Mouse (Mus musculus) layer of hippocampus, adult 9-10 months (tissue): ENCODE measurements around the gene Csrp1.

Experiments
- DNase-seq: peaks from one replicate; pipeline ENCODE4 v3.0.0; 2022; ENCODE audit warnings: low spot score

Gene Csrp1

DNA sequence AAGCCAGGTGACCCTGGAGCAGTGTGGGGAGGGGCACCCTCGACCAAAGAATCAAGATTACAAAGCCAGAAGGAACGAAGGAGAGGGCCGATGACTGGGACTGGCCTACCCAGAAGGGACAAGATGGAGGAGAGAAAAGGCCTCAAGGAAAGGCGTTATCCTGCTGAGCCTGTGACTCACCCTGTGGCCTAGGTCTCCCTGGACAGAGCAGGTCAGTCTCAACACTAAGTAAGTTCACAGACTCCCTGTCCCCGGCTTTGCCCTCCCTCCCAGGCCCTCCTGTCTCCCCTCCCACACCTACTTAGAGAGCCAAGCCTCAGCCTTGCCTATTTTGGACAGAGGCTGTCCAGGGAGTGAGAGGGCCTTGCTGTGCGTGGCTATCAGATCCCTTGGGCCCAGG, at the start of gene Csrp1:
Gene Csrp1 (plus strand): TSS at position 79 of the 400 bp plus-strand sequence.
- DNase-seq, result no peak

GRCm38 (mm10) chr1:135670397-135671130, 49.3 kb upstream of the Csrp1 start:
- DNase-seq, result peak; percentile 83

- DNase-seq, result no peak
Observed at GRCm38 (mm10) chr1:135671406-135671805, 48.5 kb upstream of the Csrp1 start.

GRCm38 (mm10) chr1:135671956-135672355, 47.9 kb upstream of the Csrp1 start:
- no peak for DNase-seq

GRCm38 (mm10) chr1:135672374-135672773, 47.5 kb upstream of the Csrp1 start:
- no peak for DNase-seq

GRCm38 (mm10) chr1:135673423-135673822, 46.4 kb upstream of the Csrp1 start:
- DNase-seq, result no peak

GRCm38 (mm10) chr1:135675449-135676129, 44.3 kb upstream of the Csrp1 start:
- DNase-seq, result no peak

DNA sequence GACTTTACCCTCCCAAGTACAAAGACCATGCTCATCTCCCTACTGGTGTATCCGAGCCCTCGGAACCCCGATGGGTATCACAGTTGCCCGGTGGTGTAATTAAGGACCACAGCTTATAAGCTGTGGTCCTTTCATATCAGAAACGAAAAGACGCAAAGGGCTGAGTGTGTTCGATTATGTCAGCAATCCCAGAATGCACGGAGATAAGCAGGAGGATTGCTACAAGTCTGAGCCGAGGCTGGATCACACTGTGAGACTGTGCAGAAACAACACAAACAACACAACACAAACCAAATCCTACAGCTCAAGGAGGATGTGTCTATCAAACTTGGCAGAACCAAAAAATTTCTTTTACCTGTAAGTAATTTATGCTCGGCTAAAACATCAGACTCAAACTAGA, 43.6 kb upstream of the Csrp1 start:
- no peak for DNase-seq

GRCm38 (mm10) chr1:135676938-135677682, 42.8 kb upstream of the Csrp1 start:
- no peak for DNase-seq

DNA sequence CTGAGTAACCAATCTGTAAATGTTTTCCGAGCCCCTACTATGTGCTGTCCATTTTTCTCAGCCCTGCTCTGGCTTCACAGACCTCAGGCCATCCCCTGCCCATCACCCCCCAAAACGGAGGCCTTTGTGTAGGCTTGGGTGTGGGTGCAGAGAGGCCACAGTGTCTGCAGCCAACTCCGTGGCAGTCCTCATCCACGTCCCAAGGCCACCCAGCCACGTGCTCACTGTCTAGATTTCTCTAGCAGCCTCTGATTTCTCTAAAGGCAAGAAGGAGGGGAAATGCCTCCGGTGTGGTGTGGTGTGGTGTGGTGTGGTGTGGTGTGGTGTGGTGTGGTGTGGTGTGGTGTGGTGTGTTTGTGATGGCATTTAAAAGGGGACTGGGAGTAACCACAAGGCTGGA, 41.7 kb upstream of the Csrp1 start:
- no peak for DNase-seq

DNA sequence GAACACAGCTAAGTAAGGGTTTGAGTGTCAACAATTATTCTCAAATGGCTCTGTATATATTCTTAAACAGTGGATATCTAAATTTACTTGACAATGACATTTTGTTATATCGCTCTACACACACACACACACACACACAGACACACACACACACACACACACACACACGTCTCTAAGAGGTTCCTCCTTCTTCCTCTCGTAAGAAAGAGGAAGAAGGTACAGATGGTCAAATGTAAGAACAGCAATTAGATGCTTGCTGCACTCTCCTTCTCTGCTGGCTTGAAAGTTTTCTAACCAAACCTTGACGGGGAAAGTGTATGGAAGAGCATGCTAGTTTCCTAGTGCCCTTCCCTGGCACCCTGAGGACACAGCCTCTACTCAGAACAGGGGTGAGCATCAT, 39.1 kb upstream of the Csrp1 start:
- DNase-seq, result no peak

DNA sequence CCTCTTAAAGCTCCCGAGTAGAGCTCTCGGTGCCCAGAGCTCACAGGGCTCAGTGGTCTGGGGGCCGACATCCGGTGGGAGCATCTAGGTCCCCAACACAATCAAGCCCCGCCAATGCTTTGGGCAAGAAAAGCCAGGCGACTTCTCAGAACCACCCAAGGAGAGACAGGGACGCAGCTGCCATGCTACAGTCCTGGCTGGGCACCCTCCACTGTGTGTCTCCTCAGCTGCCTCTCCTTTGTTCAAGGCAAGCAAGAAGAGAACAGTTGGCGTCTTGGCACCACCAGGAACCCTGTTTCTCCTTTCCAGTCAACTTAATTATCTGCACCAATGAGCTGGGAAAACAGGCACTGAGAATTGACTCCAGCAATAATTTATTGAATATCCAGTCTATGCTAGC, 38.7 kb upstream of the Csrp1 start:
- DNase-seq, result no peak

- DNase-seq, result no peak
Observed at GRCm38 (mm10) chr1:135684895-135685294, 35.0 kb upstream of the Csrp1 start.

DNA sequence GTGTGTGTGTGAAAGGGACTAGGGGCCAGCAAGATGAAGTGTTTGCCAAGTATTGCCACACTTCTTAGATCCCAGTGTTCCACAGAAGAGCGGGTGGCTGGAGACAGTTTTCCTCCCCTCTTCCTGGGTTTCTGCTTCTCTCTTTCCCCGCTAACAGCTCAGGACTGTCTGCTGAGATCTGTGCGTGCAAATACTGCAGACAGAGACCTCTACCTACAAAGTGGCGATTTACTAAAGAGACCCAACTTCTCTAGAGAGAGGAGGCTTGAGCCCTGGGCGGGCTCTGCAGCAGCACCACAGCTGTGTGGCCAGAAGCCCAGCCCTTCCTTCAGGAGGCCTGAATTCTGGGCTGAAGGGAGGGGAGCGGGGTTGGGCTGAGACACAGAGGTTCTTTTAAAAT, 34.5 kb upstream of the Csrp1 start:
- DNase-seq, result no peak

- DNase-seq, result no peak
Observed at GRCm38 (mm10) chr1:135686792-135687510, 32.9 kb upstream of the Csrp1 start.

DNA sequence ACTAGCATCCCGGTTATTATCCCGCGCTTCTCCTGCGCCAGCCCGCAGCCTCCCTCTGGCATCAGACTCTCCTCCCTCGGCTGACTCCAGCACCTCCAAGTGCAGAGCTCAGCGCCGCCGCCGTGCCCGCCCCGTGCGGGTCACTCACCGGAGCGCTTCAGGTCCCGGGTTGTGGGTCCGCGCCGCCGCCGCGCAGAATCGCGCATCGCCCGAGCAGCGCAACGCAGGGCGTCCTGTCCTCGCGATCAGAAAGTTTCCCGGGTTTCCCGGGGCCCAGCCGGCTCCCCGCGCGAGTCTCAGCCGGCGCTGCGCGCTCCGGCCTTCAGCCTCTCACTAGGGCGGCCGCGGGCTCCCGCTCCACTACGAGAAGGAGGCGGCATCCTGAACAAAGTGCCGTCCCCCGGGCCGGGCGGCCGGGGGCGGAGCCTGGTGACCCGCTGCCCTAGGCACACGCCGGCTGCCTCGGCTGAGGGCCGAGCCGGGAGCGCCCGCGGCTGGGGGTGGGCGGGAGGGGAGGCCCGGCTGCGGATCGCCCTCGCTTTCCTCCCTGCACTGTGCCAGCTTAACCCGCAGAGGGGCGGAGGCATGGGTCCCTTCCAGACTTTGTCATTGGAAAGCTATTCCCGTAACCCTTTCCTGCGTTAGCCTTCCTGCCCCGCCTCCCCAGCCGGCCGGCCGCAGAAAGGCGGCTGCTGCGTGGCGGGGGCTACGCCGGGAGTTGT, 31.9 kb upstream of the Csrp1 start:
- DNase-seq, result no peak

DNA sequence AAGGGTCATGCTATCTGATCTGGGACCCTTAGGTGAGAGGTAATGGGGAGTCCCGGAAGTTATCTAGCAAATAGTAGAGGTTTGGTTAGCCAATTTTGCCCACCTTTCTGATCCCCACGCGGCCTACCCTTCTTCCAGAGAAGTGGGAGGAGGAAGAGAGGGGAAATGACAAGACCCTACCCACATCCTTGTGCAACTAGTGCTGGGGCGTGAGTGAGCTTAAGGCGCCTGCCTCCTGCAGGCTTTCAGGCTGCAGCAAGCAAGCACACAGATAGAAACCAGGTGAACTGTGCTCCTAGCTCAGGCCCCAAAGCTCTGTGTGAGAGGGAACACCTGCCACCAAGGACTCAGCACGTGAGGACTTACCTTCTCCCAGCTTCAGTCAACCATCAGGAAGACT, 31.2 kb upstream of the Csrp1 start:
- no peak for DNase-seq

GRCm38 (mm10) chr1:135690784-135691416, 29.0 kb upstream of the Csrp1 start:
- DNase-seq, result no peak

DNA sequence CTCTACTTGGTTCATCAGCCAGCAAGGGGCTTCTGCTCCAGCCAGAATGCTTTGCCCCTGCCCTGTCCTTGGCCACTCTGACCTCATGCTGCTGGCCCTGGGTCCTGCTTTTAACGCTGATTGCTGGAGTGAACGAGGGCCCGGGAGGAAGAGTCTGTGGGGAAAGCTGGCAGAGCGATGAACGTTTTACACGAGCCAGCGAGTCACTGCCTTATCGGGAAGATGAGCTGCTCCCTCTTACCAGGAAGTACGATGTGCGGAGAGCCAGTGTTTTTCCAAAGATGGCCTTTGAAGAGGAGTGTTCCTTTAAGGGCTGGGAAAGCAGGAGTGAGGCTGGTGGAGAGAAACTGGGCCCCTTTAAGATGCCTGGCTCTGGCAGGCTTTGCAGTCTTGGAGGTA, 28.4 kb upstream of the Csrp1 start:
- DNase-seq, result no peak

GRCm38 (mm10) chr1:135694181-135694580, 25.7 kb upstream of the Csrp1 start:
- DNase-seq, result no peak

DNA sequence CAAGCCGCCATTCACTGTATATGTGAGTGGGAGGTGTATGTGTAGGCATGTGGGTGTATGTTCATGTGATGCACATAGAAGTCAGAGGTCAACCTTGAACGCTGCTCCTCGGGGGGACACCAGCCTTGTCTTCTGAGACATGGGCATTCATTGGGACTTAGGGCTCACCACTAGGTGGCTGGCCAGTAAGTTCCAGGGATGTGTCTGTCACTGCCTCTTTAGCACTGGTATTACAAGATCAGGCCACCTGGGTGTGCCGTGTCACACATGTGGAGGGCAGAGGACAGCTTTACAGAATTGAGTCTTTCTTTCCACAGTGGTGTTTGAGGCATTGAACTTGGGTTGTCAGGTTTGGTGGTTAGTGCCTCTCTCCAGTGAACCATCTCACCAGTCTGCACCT, 22.4 kb upstream of the Csrp1 start:
- no peak for DNase-seq
